Mouse (Mus musculus): ENCODE results near the gene Rbfox2.

GRCm38 (mm10) chr15:77029331-77029991, 277.3 kb downstream of the Rbfox2 start:
- TF ChIP-seq USF1 (IDR thresholded peaks at IDR 0.05; ENCODE audit: low read depth, low read length) (no peak), E2F4 (IDR thresholded peaks at IDR 0.05; ENCODE audit: insufficient replicate concordance, low read depth, low read length) (no peak), CTCF (conservative IDR thresholded peaks at IDR 0.05 in 1 of 2, IDR thresholded peaks at IDR 0.05 in 1 of 2; ENCODE audit: low read depth in 2 of 2, low read length in 2 of 2) (peak; percentile 79 to 82)
